Mouse (Mus musculus) Patski (cell line): ENCODE results near the gene Myrip. TPM values are rescaled to one million over a fixed set of nuclear protein-coding genes. Genes with fewer than 3 reads are reported as not detected.
A peak's percentile ranks its signal among the peaks of the same experiment; 100 is the strongest.
"Not testable (repeated sequence)": the region's sequence is repeated elsewhere in the genome, so short reads cannot be mapped to it uniquely, and the experiment has no call there.

Experiments
- ATAC-seq: fragments of 100-300 bp; one replicate; pipeline ENCODE4 v1.8.0; 2021
- CTCF ChIA-PET: fragments of 350-600 bp; sonication (Branson Sonifier 250); formaldehyde crosslinking; loops from one replicate; lab custom pipeline; 2022; ENCODE audit warnings: inconsistent platforms; lab: Charles Lee
- POLR2A ChIA-PET: fragments of 350-600 bp; sonication (Branson Sonifier 250); formaldehyde crosslinking; loops from one replicate; lab custom pipeline; 2022; ENCODE audit warnings: antibody characterized with exemption, inconsistent platforms; lab: Charles Lee
- DNase-seq: peaks from one replicate; pipeline ENCODE4 v3.0.0-alpha.2; 2011; ENCODE audit warnings: low read depth, low spot score
- H3K27me3 ChIP-seq: fragments of 371-371 bp; one replicate; pipeline ENCODE4 v1.5.1; 2021
- CTCF ChIP-seq: fragments of 100-300 bp; IDR thresholded peaks from one replicate; pipeline ENCODE4 v1.5.1; 2021
- in situ Hi-C: fragments of 300-500 bp; cut with MboI; formaldehyde crosslinking; loops from 3 replicates; pipeline ENCODE4 v1.11.1; 2018; ENCODE audit warnings: low pct_unique_long_range_greater_than_20kb, mixed read lengths
- polyA plus RNA-seq: library from polyadenylated mRNA; unstranded; gene quantifications from one replicate; pipeline ENCODE4 v1.2.3, GENCODE M21; 2021

Myrip gene
- polyA plus RNA-seq, 1 experiment from 2014 or later: 2.1 TPM

DNA sequence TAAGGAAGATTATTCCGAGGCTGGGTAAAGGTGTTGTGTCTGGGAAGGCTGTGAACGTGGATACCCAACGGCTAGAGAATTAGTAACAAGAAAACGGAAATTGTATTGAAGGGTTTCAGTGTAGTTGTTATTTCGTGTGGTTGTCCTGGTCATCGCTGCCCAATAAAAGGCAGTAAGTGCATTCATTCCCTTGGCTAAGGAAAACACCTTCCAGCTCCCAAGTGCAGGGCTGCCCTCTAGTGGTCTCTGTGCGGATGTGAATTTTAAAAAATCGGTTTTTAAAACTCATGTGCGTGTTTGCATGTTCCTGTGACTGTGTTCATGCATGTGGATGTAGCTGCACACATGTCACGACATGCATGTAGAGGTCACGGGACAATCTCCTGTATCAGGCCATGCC, 76.4 kb downstream of the Myrip start:
- POLR2A ChIA-PET: no interaction called here
- DNase-seq (no peak), ATAC-seq (no peak)
- TF ChIP-seq CTCF: peak; percentile 86
- CTCF ChIA-PET: interaction anchor here (0.7 to 2.1 kb wide), 9 partner anchors 9 to 188 kb away, joined by 3 to 6 read pairs (median 4); no protein-coding TSS in a partner anchor
- H3K27me3 ChIP-seq: peaks cover 24% of the 10 kb centered on the region
- in situ Hi-C loops: loop anchor here (5.0 kb wide), 1 partner anchor 165 kb away; no protein-coding TSS in a partner anchor

DNA sequence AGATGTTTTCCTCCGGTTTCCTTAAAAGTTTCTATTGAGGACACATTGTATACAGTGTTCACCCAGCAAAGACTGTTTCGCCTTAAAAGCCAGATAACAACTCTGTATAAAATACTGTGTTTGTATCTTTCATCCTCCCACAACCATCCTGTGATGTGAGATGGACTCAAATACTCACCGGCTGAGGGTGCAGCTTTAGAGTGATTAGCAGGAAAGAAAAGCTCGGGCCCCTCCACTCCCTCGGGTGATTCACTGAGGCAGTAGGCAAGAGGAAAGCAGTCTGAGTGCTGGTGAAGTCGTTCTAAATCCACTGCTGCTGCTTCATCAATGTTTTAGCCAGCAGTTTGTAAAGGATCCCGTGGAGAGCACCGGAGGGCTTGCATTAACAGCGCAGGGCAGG, 93.9 kb downstream of the Myrip start:
- in situ Hi-C loops: no loop called here
- no peak for ATAC-seq

DNA sequence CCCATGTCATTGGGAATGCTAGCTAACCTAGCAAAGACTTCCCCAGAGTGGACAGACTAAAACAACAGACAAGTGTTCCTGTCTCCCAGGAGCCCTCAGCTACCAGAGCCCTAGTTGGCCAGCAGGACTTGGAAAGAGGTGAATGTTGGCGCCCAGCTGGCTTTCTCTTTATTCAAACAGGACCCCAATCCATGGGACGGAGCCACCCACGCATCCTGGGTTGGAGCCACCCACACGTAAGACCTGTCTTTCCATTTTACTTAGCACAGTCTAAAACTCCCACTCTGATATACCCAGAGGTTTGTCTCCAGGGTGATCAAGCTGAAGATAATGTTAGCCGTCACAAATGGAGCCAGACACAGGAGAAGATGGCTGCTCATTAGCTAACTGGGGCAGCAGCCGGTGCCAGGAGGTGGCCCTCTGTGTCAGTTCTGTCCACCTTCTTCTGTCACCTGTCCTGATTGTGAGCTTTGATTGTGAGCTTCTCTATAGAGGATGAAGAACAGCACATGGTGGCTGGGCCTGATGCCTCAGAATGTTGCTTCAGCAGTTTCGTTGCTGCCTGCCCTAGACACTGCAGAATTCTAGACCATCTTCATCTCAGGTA, 95.4 kb downstream of the Myrip start:
- ChIA-PET CTCF (interaction anchor here (0.7 kb wide), 1 partner anchor 102 kb away, joined by 3 read pairs; no protein-coding TSS in a partner anchor), POLR2A (no interaction called here)
- DNase-seq: no peak
- in situ Hi-C loops: no loop called here
- no peak for ATAC-seq
- no peak for TF ChIP-seq CTCF
- peaks cover 17% of the 10 kb centered on the region for H3K27me3 ChIP-seq

More for the DNA sequence above, 93.9 kb downstream of the Myrip start:
- ChIA-PET CTCF (no interaction called here), POLR2A (no interaction called here)
- peaks cover 19% of the 10 kb centered on the region for H3K27me3 ChIP-seq
- no peak for DNase-seq
- no peak for TF ChIP-seq CTCF

DNA sequence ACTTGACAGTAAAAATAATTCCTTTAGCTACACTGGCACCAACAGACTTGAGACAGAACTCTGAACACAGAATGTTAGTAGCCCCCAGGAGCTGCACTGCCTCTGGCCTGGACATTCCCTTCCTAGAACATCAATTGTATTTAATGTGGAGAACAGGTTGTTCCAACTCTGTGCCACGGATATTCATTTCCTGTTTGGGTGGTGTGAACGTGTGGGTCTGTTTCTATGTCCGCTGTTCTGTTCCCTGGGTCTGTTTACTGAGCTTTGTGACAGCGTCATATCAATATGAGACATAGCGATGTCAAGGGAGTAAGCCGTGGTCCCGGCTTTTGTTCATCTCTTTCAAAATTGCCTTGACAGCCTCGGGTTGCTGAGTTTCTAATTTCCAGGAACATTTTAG, 97.0 kb downstream of the Myrip start:
- POLR2A ChIA-PET: no interaction called here
- DNase-seq (no peak), ATAC-seq (no peak)
- CTCF ChIA-PET: interaction anchor here (1.3 kb wide), 1 partner anchor 17 kb away, joined by 3 read pairs; no protein-coding TSS in a partner anchor
- TF ChIP-seq CTCF: no peak
- in situ Hi-C loops: no loop called here
- H3K27me3 ChIP-seq: peaks cover 13% of the 10 kb centered on the region

DNA sequence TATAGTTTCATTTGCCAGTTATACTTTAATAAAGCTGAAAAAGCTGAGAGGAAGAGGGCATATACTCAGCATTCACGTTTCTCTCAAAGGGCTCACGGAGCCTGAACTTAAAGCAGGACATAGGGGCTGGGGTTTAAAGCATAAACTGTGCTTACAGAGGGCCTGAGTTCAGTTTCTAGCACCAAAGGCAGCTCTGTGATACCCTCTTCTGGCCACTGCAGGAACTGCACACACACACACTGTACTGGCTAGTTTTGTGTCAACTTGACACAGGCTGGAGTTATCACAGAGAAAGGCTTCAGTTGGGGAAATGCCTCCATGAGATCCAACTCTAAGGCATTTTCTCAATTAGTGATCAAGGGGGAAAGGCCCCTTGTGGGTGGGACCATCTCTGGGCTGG, 98.2 kb downstream of the Myrip start:
- DNase-seq: not testable (repeated sequence)
- TF ChIP-seq CTCF: peak; percentile 44
- CTCF ChIA-PET: interaction anchor here (1.3 kb wide), 1 partner anchor 16 kb away, joined by 3 read pairs; no protein-coding TSS in a partner anchor

DNA sequence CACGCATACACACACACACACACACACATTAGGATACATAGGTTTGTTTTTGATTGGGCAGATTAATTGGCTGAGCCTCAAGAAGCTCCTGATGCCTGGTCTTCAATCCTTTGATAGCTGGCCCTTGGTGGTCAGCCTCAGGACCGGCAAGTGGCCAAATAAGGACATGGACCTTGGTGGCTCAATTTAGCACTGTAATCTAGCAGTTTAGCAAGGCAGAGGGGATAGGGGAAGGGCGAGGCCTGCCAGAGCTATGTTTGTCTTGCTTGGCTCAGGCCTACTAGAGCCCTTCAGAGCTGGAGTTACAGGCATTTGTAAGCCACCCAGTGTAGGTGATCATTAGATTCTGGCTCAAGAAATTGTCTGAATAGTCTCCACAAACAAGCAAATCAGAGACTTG, 101.1 kb downstream of the Myrip start:
- DNase-seq: no peak
- no peak for ATAC-seq
- in situ Hi-C loops: no loop called here
- POLR2A ChIA-PET: no interaction called here
- TF ChIP-seq CTCF: no peak
- CTCF ChIA-PET: interaction anchor here (1.0 kb wide), 1 partner anchor 13 kb away, joined by 3 read pairs; no protein-coding TSS in a partner anchor
- peaks cover 13% of the 10 kb centered on the region for H3K27me3 ChIP-seq

More for the DNA sequence above, 98.2 kb downstream of the Myrip start:
- in situ Hi-C loops, POLR2A ChIA-PET, ATAC-seq: not testable (repeated sequence)
- peaks cover 19% of the 10 kb centered on the region for H3K27me3 ChIP-seq

DNA sequence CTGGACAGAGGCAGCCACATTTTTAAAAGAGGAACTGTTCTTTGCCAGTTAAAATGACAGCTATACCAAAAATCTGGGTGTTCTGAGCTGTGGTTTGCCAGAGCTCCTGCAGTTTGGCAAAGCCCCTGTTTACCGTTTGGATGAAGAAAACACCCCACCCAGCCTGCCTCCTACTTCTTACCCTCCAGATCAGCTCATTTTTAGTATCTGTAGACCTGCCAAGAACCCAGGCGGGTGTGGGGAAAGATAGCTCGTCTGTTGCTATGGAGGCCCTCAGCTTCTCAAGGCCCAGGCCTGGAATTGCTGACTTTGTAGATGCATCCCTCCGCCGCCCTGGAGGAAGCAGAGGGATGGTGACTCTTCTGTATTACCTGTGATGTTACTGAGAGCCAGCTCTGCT, 102.3 kb downstream of the Myrip start:
- POLR2A ChIA-PET: no interaction called here
- no peak for TF ChIP-seq CTCF
- CTCF ChIA-PET: interaction anchor here (1.1 kb wide), 1 partner anchor 13 kb away, joined by 3 read pairs; no protein-coding TSS in a partner anchor
- H3K27me3 ChIP-seq: peaks cover 13% of the 10 kb centered on the region
- ATAC-seq (no peak), DNase-seq (no peak)
- in situ Hi-C loops: no loop called here

DNA sequence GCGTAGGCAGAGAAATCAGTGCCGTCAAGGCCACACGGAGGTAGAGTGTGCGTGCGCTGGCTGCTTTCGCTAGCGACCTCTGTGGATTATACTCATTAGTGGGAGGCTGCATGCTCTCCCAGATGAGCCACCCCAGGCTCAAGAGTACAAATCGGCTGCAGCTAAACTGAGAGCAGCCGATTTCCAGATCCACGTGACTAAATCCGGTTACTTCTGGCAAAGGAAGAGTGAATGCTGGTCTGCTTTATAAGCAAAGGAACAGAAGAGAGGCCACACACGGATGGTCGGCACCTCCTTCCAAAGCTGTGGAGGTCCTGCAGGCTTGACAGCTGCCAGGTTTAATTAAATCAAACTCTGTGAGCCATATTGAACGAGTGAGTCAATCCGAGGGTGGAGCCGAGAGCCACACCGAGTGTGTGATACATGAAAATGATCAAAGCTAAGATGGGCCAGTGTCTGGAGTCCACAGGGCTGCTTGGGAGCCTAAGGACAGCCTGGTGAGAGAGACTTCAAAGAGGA, 108.4 kb downstream of the Myrip start:
- ChIA-PET POLR2A (interaction anchor here (0.7 kb wide), 1 partner anchor 115 kb away, joined by 4 read pairs; no protein-coding TSS in a partner anchor), CTCF (interaction anchor here (1.1 kb wide), 1 partner anchor 94 kb away, joined by 3 read pairs; no protein-coding TSS in a partner anchor)
- ATAC-seq (no peak), DNase-seq (no peak)
- in situ Hi-C loops: no loop called here
- TF ChIP-seq CTCF: no peak
- peaks cover 21% of the 10 kb centered on the region for H3K27me3 ChIP-seq

DNA sequence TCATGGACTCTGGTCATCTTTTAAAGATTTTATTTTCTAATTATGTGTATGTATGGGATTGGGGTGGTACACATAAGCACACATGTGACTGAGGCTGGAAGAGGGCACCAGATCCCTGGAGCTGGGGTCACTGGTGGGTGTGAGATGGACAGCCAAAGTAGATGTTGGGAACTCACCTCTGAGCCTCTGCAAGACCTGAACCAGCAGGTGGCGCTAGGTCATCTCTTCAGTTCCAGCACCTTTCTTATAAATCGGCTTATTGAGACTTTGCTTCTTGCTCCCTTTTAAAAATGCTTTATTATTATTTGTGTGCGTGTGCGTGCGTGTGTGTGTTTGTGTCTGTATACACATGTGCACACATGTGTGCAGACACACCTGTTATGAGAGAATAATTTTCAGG, 109.1 kb downstream of the Myrip start:
- POLR2A ChIA-PET: no interaction called here
- DNase-seq (no peak), ATAC-seq (no peak)
- CTCF ChIA-PET: interaction anchor here (1.1 kb wide), 1 partner anchor 93 kb away, joined by 3 read pairs; no protein-coding TSS in a partner anchor
- peak; percentile 76 for TF ChIP-seq CTCF
- in situ Hi-C loops: no loop called here
- peaks cover 21% of the 10 kb centered on the region for H3K27me3 ChIP-seq

DNA sequence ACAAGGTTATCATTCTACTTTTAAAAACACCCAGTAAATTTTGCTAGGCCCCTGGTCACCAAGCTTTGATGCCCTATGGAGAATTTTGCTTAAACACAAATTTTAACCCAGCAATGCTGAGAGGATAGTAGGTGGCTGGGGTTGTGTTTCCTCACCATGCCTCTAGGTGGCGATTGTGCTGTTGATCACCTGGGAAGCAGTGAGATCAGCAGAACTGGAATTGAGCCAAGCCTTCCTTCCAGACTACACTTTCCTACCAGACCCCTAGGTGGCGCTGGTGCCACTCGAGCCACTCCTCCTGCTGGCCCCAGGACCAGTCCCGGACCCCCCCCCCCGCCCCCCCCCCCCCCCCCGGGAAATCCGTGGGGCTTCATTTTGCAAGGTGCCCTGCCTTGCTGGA, 114.2 kb downstream of the Myrip start:
- POLR2A ChIA-PET: no interaction called here
- peak; percentile 9 for DNase-seq
- CTCF ChIA-PET: interaction anchor here (0.8 to 0.9 kb wide), 3 partner anchors 13 to 17 kb away, joined by 3 to 4 read pairs (median 3); no protein-coding TSS in a partner anchor
- peak; percentile 73 for TF ChIP-seq CTCF
- H3K27me3 ChIP-seq: peaks cover 20% of the 10 kb centered on the region
- ATAC-seq: no peak
- in situ Hi-C loops: no loop called here

DNA sequence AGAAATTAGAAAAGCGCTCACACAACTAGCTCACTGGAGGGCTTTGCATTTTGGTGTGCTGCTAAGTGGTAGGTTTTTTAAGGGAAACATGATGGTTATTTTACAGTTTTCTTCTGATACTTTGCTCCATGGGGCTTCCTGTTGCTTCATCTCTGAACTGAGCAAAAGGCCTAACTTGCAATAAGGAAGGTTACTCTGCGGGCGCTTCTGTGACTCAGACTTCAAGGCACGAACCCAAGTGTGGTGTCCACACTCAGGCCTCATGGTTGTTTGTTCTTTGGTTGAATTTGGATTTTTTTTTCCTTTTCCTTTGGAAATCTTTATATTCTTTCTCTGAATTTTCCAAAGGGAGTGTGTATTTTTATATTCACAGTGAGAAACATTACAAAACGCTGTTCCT, 114.8 kb downstream of the Myrip start:
- in situ Hi-C loops: no loop called here
- ATAC-seq (no peak), DNase-seq (no peak)
- CTCF ChIA-PET: no interaction called here
- POLR2A ChIA-PET: no interaction called here
- no peak for TF ChIP-seq CTCF
- H3K27me3 ChIP-seq: peaks cover 15% of the 10 kb centered on the region
